Mouse (Mus musculus): ENCODE data around the gene Nek9. TPM values are rescaled to one million over a fixed set of nuclear protein-coding genes. Genes with fewer than 3 reads are reported as not detected.

Nek9 gene
- polyA plus RNA-seq, 1 experiment from 2014 or later = 4.5 TPM

GRCm38 (mm10) chr12:85372068-85372665 is 33.0 kb upstream of the Nek9 start:
- no peaks in the 10 kb centered on the region for H3K27me3 ChIP-seq (ENCODE audit: insufficient read depth, low read length)
- 34% methylated on average over 8 of the region's 8 CpGs for WGBS (ENCODE audit: insufficient replicate concordance)
- H3K4me3 ChIP-seq (ENCODE audit: low read depth, low read length) = 0 out of 2 replicates have a peak overlapping the region, but pooled peaks have one; percentile 9
- TF ChIP-seq CTCF (IDR thresholded peaks at IDR 0.05; ENCODE audit: low read depth) (no peak), EP300 (IDR thresholded peaks at IDR 0.05; ENCODE audit: low read depth) (no peak)
- no peaks in the 10 kb centered on the region for H3K9me3 ChIP-seq (ENCODE audit: low read length)
- DNase-seq (no peak), ATAC-seq (no peak)
- peak overlapping the region; percentile 53 for H3K27ac ChIP-seq (ENCODE audit: low read depth)
- H3K9ac ChIP-seq (replicated peaks) = no peak overlapping the region
- H3K4me2 ChIP-seq (ENCODE audit: low read depth, low read length) = peak overlapping the region; percentile 84
- peaks cover 45% of the 10 kb centered on the region for H3K4me1 ChIP-seq (ENCODE audit: insufficient read depth)
- no peaks in the 10 kb centered on the region for H3K36me3 ChIP-seq (replicated peaks; ENCODE audit: insufficient read depth, low read length)

GRCm38 (mm10) chr12:85368441-85369063 is 29.4 kb upstream of the Nek9 start:
- Histone ChIP-seq H3K4me2 (ENCODE audit: low read depth, low read length) (no peak overlapping the region), H3K4me1 (ENCODE audit: insufficient read depth) (peaks cover 50% of the 10 kb centered on the region), H3K36me3 (replicated peaks; ENCODE audit: insufficient read depth, low read length) (no peaks in the 10 kb centered on the region), H3K9ac (replicated peaks) (no peak overlapping the region; the same call in 1 of the 2 replicates), H3K27ac (ENCODE audit: low read depth) (no peak overlapping the region), H3K4me3 (ENCODE audit: low read depth, low read length) (no peak overlapping the region), H3K9me3 (ENCODE audit: low read length) (no peaks in the 10 kb centered on the region), H3K27me3 (ENCODE audit: insufficient read depth, low read length) (no peaks in the 10 kb centered on the region)
- DNase-seq (no peak), ATAC-seq (no peak)
- WGBS (ENCODE audit: insufficient replicate concordance) = 56% methylated on average over 6 of the region's 6 CpGs
- TF ChIP-seq CTCF (IDR thresholded peaks at IDR 0.05; ENCODE audit: low read depth) (no peak), EP300 (IDR thresholded peaks at IDR 0.05; ENCODE audit: low read depth) (no peak)

- ATAC-seq (peak; percentile 43), DNase-seq (no peak)
- Histone ChIP-seq H3K9ac (replicated peaks) (peak overlapping the region; percentile 11; the same call in 1 of the 2 replicates), H3K27me3 (ENCODE audit: insufficient read depth, low read length) (no peaks in the 10 kb centered on the region), H3K4me3 (ENCODE audit: low read depth, low read length) (no peak overlapping the region), H3K36me3 (replicated peaks; ENCODE audit: insufficient read depth, low read length) (no peaks in the 10 kb centered on the region), H3K4me1 (ENCODE audit: insufficient read depth) (peaks cover 32% of the 10 kb centered on the region), H3K27ac (ENCODE audit: low read depth) (no peak overlapping the region), H3K9me3 (ENCODE audit: low read length) (no peaks in the 10 kb centered on the region), H3K4me2 (ENCODE audit: low read depth, low read length) (no peak overlapping the region)
- TF ChIP-seq CTCF (IDR thresholded peaks at IDR 0.05; ENCODE audit: low read depth) (no peak), EP300 (IDR thresholded peaks at IDR 0.05; ENCODE audit: low read depth) (no peak)
- 73% methylated on average over 3 of the region's 3 CpGs for WGBS (ENCODE audit: insufficient replicate concordance)
Measured at GRCm38 (mm10) chr12:85366271-85366670, 27.1 kb upstream of the Nek9 start.

GRCm38 (mm10) chr12:85362510-85362909 is 23.3 kb upstream of the Nek9 start:
- no peak for ATAC-seq
- no peak for TF ChIP-seq CTCF (IDR thresholded peaks at IDR 0.05; ENCODE audit: low read depth)
- no peak for TF ChIP-seq EP300 (IDR thresholded peaks at IDR 0.05; ENCODE audit: low read depth)
- H3K4me2 ChIP-seq (ENCODE audit: low read depth, low read length) = no peak overlapping the region

GRCm38 (mm10) chr12:85361580-85361979 is 22.4 kb upstream of the Nek9 start:
- no peak overlapping the region for H3K4me2 ChIP-seq (ENCODE audit: low read depth, low read length)
- no peak overlapping the region for H3K4me3 ChIP-seq (ENCODE audit: low read depth, low read length)
- ATAC-seq = no peak
- no peaks in the 10 kb centered on the region for H3K36me3 ChIP-seq (replicated peaks; ENCODE audit: insufficient read depth, low read length)
- peaks cover 10% of the 10 kb centered on the region for H3K4me1 ChIP-seq (ENCODE audit: insufficient read depth)
- H3K9ac ChIP-seq (replicated peaks) = no peak overlapping the region
- no peaks in the 10 kb centered on the region for H3K27me3 ChIP-seq (ENCODE audit: insufficient read depth, low read length)
- TF ChIP-seq CTCF (IDR thresholded peaks at IDR 0.05; ENCODE audit: low read depth) (no peak), EP300 (IDR thresholded peaks at IDR 0.05; ENCODE audit: low read depth) (no peak)
- no peak for DNase-seq
- H3K9me3 ChIP-seq (ENCODE audit: low read length) = no peaks in the 10 kb centered on the region
- H3K27ac ChIP-seq (ENCODE audit: low read depth) = no peak overlapping the region

More at GRCm38 (mm10) chr12:85362510-85362909, 23.3 kb upstream of the Nek9 start:
- H3K4me3 ChIP-seq (ENCODE audit: low read depth, low read length) = no peak overlapping the region
- peaks cover 14% of the 10 kb centered on the region for H3K4me1 ChIP-seq (ENCODE audit: insufficient read depth)
- H3K9me3 ChIP-seq (ENCODE audit: low read length) = no peaks in the 10 kb centered on the region
- H3K36me3 ChIP-seq (replicated peaks; ENCODE audit: insufficient read depth, low read length) = no peaks in the 10 kb centered on the region
- H3K27ac ChIP-seq (ENCODE audit: low read depth) = no peak overlapping the region
- no peaks in the 10 kb centered on the region for H3K27me3 ChIP-seq (ENCODE audit: insufficient read depth, low read length)
- WGBS (ENCODE audit: insufficient replicate concordance) = 78% methylated on average over 4 of the region's 4 CpGs
- no peak for DNase-seq
- H3K9ac ChIP-seq (replicated peaks) = no peak overlapping the region

- no peaks in the 10 kb centered on the region for H3K36me3 ChIP-seq (replicated peaks; ENCODE audit: insufficient read depth, low read length)
- H3K9ac ChIP-seq (replicated peaks) = no peak overlapping the region
- H3K4me2 ChIP-seq (ENCODE audit: low read depth, low read length) = no peak overlapping the region
- 89% methylated on average over 3 of the region's 3 CpGs for whole genome bisulfite sequencing (ENCODE audit: insufficient replicate concordance)
- no peak overlapping the region for H3K4me3 ChIP-seq (ENCODE audit: low read depth, low read length)
- no peak for DNase-seq
- H3K27me3 ChIP-seq (ENCODE audit: insufficient read depth, low read length) = no peaks in the 10 kb centered on the region
- H3K27ac ChIP-seq (ENCODE audit: low read depth) = no peak overlapping the region
- H3K9me3 ChIP-seq (ENCODE audit: low read length) = no peaks in the 10 kb centered on the region
- no peak for ATAC-seq
- peaks cover 6% of the 10 kb centered on the region for H3K4me1 ChIP-seq (ENCODE audit: insufficient read depth)
- TF ChIP-seq EP300 (IDR thresholded peaks at IDR 0.05; ENCODE audit: low read depth) (no peak), CTCF (IDR thresholded peaks at IDR 0.05; ENCODE audit: low read depth) (no peak)
Measured at GRCm38 (mm10) chr12:85361165-85361564, 22.0 kb upstream of the Nek9 start.
